Mouse (Mus musculus) midbrain, postnatal 0 days (tissue): ENCODE data around the gene Pip4k2a. TPM values are rescaled to one million over a fixed set of nuclear protein-coding genes. Genes with fewer than 3 reads are reported as not detected.

ENCODE experiments used
- ATAC-seq: fragments of 200-750 bp; cut with Nextera tagmentation; 2 replicates; pipeline ENCODE4 v1.8.0; 2017; ENCODE audit warnings: moderate number of reproducible peaks, mild to moderate bottlenecking, moderate TSS enrichment, moderate library complexity; ENCODE audit not compliant: low FRiP score
- DNase-seq: peaks from one replicate; pipeline ENCODE4 v3.0.0-alpha.2; 2015; ENCODE audit warnings: low spot score
- H3K27ac ChIP-seq: fragments of 300-500 bp; sonication (generic); 2 replicates; pipeline ENCODE4 v1.5.1; 2014; ENCODE audit warnings: low read depth, mild to moderate bottlenecking, low read length, mixed read lengths
- H3K27me3 ChIP-seq: fragments of 300-500 bp; sonication (generic); 2 replicates; pipeline ENCODE4 v1.6.1; 2014; ENCODE audit warnings: low read length, control low read depth, mixed read lengths; ENCODE audit not compliant: insufficient read depth
- H3K36me3 ChIP-seq: fragments of 300-500 bp; sonication (generic); 2 replicates; pipeline ENCODE4 v1.6.1; 2014; ENCODE audit warnings: low read length, control low read depth, mixed read lengths; ENCODE audit not compliant: insufficient read depth
- H3K4me1 ChIP-seq: fragments of 300-500 bp; sonication (generic); 2 replicates; pipeline ENCODE4 v1.6.1; 2014; ENCODE audit warnings: mild to moderate bottlenecking, control low read depth, antibody characterized with exemption, low read length, mixed read lengths; ENCODE audit not compliant: insufficient read depth
- H3K4me2 ChIP-seq: fragments of 300-500 bp; sonication (generic); 2 replicates; pipeline ENCODE4 v1.6.1; 2014; ENCODE audit warnings: low read depth, mild to moderate bottlenecking, low read length, mixed read lengths; ENCODE audit not compliant: poor library complexity, severe bottlenecking
- H3K4me3 ChIP-seq: fragments of 300-500 bp; sonication (generic); 2 replicates; pipeline ENCODE4 v1.5.1; 2014; ENCODE audit warnings: low read depth, mild to moderate bottlenecking, low read length, moderate library complexity
- H3K9ac ChIP-seq: fragments of 300-500 bp; sonication (generic); replicated peaks from 2 replicates; pipeline ENCODE4 v1.6.1; 2014; ENCODE audit warnings: mild to moderate bottlenecking, low read length, moderate library complexity, mixed read lengths; ENCODE audit not compliant: poor library complexity, severe bottlenecking
- H3K9me3 ChIP-seq: fragments of 300-500 bp; sonication (generic); 2 replicates; pipeline ENCODE4 v1.6.1; 2016; ENCODE audit warnings: low read length, control low read depth
- CTCF ChIP-seq: IDR thresholded peaks from 2 replicates; pipeline ENCODE4 v1.5.1; 2016; ENCODE audit warnings: antibody characterized with exemption, mild to moderate bottlenecking
- WGBS: fragments of 180-500 bp; shearing (Covaris S2); extraction: QIAGEN DNeasy Blood & Tissue Kit; methylation state at CpG from one replicate; pipeline ENCODE4 v1.1.7; 2014; 5-methylcytosine and 5-hydroxymethylcytosine counted together
- polyA plus RNA-seq: library from polyadenylated mRNA; unstranded; fragments of >200 nt; fragmentation: Nextera tagmentation; extraction: Ambion mirVana; gene quantifications from 2 replicates; pipeline ENCODE4 v1.2.1, GENCODE M21; 2015
- total RNA-seq: library from RNA; depleted of rRNA; stranded (reverse); fragments of >200 nt; gene quantifications from 2 replicates; pipeline ENCODE4 v1.2.3, GENCODE M21; 2014

Pip4k2a gene
- total and polyA plus RNA-seq, 2 experiments from 2014 or later: 7.1 to 8.1 TPM

DNA sequence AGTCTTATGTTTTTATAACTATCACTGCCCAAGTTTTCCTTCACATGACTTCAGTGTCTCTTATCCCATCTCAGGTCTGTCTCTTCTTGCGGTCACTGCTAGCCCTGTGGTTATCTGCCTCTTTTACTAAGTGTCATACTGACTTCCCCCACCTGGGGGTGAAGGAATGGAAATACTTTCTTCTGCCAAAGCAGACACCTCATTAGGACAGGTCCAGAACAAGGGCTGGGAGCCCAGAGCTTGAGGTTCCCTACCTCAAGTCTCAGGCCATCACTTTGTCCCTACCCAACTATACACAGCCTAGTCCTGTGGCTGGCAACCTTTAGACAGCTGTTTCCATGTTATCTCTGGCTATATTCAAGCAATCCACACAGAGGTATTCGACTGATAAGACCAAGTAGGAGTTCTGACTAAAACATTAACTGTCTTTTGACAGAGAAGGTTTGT is 62.3 kb downstream of the Pip4k2a start:
- no peaks in the 10 kb centered on the region for H3K36me3 ChIP-seq
- TF ChIP-seq CTCF: no peak
- H3K4me2 ChIP-seq: no peak overlapping the region
- ATAC-seq (no peak), DNase-seq (no peak)
- no peaks in the 10 kb centered on the region for H3K4me1 ChIP-seq
- H3K27ac ChIP-seq: no peak overlapping the region
- no peaks in the 10 kb centered on the region for H3K27me3 ChIP-seq
- H3K9ac ChIP-seq: no peak overlapping the region
- no peaks in the 10 kb centered on the region for H3K9me3 ChIP-seq
- 94% methylated on average over 2 of the region's 2 CpGs for WGBS
- H3K4me3 ChIP-seq: no peak overlapping the region

DNA sequence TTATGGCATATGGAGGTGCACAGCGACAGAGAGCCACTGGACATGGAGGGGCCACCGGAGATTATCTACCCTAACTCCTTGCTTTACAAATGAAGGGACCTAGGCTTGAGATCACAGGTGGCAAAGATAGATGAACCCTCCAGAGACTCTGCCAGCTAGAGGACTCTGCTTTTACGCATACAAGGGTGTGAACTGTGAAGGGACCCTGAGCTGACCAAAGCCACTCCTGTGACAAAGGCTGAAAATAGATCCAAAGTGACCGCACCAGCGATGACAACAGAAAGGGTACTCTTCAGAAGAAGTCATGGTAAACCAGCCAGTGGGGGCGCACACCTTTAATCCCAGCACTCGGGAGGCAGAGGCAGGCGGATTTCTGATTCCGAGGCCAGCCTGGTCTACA is 63.8 kb downstream of the Pip4k2a start:
- TF ChIP-seq CTCF: no peak
- DNase-seq (no peak), ATAC-seq (no peak)
- no peaks in the 10 kb centered on the region for H3K9me3 ChIP-seq
- WGBS: 92% methylated on average over 9 of the region's 9 CpGs
- H3K4me3 ChIP-seq: no peak overlapping the region
- H3K9ac ChIP-seq: no peak overlapping the region
- no peaks in the 10 kb centered on the region for H3K27me3 ChIP-seq
- H3K27ac ChIP-seq: no peak overlapping the region
- no peaks in the 10 kb centered on the region for H3K36me3 ChIP-seq
- H3K4me1 ChIP-seq: no peaks in the 10 kb centered on the region
- H3K4me2 ChIP-seq: no peak overlapping the region

DNA sequence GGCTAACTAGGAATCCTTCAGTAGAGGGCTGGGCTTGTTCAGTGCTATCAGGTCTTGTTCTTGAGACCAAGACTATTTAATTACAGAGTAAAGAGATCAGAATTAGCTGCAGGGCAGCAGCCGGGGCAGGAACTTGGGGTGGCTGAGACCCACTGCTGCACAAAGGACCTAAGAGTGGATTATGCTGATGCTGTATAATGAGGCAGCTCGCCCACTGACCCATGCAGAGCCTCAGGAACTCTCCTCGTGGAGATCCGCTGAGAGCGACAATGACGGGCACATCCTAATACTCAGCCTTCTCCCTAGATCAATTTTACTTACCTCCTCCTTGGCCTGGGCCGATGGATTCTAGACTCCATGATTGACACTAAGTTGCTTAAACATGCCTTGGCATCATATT is 64.5 kb downstream of the Pip4k2a start:
- Histone ChIP-seq H3K27ac (no peak overlapping the region), H3K4me1 (no peaks in the 10 kb centered on the region), H3K4me3 (0 out of 2 replicates have a peak overlapping the region, but pooled peaks have one; percentile 2), H3K27me3 (no peaks in the 10 kb centered on the region), H3K4me2 (0 out of 2 replicates have a peak overlapping the region, but pooled peaks have one; percentile 15), H3K36me3 (no peaks in the 10 kb centered on the region), H3K9ac (no peak overlapping the region), H3K9me3 (no peaks in the 10 kb centered on the region)
- WGBS: 23% methylated on average over 7 of the region's 7 CpGs
- ATAC-seq (no peak), DNase-seq (no peak)
- no peak for TF ChIP-seq CTCF

DNA sequence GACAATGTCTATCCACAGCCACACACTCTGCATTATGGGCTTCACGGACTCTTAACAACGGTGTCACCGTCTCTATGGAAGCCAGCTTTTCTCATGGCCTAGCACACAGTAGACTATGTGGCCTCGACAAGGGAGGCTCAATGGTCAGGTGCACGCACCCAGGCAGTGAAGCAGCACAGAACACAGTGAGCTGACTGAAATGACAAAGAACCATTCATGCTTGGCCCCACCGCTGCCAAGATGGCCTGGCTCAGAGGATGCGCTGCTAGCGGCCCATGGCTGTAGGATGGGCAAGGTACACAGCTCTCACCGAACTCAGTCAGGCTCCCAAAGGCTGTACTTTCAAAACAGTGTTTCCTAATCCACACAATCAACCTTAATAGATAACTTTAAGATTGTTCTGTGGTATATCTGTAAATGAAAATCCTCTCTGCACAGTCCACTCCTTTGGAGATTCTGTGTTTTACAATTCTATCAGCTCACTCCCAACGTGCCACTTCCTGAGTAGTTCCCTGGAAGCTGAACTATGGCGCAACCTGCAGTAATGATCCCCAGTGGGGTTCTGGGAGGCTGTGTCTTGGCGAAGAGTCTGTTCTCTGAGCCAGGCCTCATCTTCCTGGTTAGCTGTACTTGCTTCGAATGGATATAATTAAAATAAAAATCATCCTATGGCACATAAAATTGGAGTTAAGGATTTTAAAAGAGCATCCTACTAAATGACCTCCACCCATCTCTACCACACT is 67.4 kb downstream of the Pip4k2a start:
- no peaks in the 10 kb centered on the region for H3K27me3 ChIP-seq
- DNase-seq (no peak), ATAC-seq (no peak)
- no peak for TF ChIP-seq CTCF
- no peaks in the 10 kb centered on the region for H3K9me3 ChIP-seq
- 85% methylated on average over 13 of the region's 13 CpGs for WGBS
- H3K4me1 ChIP-seq: no peaks in the 10 kb centered on the region
- no peak overlapping the region for H3K4me2 ChIP-seq
- H3K4me3 ChIP-seq: no peak overlapping the region
- no peak overlapping the region for H3K9ac ChIP-seq
- no peak overlapping the region for H3K27ac ChIP-seq
- no peaks in the 10 kb centered on the region for H3K36me3 ChIP-seq

DNA sequence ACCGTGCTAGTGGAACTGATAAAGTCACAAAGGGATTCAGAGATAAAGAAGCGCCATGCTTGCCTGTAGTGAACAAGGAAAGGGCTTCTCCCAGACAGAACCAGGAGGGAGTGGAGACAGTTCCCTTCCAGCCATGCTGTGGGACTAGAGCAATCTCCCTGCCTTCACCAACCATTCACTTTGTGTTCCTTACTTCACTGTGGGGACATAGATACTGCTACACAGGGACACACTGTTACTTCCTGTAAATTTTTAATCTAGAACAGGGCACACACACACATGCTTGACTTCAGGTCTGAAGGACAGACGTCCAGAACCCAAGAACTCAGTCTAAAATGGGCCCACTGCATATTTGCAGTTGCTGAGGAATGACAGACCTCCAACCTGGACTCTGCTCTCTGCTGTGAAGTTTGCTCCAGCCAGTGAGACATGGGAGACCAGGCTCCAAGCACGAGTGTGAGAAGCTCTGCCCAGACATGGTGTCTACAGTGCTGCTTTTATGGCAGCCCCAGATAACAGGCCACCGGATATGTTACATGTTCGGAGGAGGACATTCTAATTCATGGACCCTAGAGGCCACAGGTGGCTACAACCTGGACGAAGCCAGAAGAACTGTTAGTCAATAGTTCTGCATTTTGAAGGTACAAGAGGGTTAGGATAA is 69.2 kb downstream of the Pip4k2a start:
- H3K27me3 ChIP-seq: no peaks in the 10 kb centered on the region
- no peaks in the 10 kb centered on the region for H3K4me1 ChIP-seq
- no peak overlapping the region for H3K4me2 ChIP-seq
- no peaks in the 10 kb centered on the region for H3K36me3 ChIP-seq
- no peaks in the 10 kb centered on the region for H3K9me3 ChIP-seq
- ATAC-seq (no peak), DNase-seq (no peak)
- H3K27ac ChIP-seq: no peak overlapping the region
- no peak for TF ChIP-seq CTCF
- H3K9ac ChIP-seq: no peak overlapping the region
- H3K4me3 ChIP-seq: no peak overlapping the region
- WGBS: 92% methylated on average over 7 of the region's 7 CpGs

DNA sequence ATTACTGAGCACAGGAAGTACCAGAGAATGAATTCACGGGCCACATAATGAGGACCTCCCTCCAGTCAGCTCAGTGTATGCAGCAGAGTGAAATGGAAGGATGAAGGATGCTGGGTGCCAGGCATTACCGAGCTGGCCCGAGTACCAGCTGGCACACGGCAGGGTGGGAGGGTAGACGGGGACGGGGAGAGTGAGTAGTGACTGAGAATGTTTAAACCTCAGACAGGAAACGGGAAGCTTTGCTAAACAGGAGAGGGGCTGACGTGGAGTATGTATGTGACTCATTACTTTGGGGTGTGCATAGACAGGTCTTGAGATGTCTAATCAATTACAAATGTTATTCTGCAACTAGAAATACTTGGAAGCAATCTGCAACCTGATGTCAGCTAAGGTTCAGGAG is 69.7 kb downstream of the Pip4k2a start:
- Histone ChIP-seq H3K27ac (no peak overlapping the region), H3K4me3 (no peak overlapping the region), H3K4me2 (no peak overlapping the region), H3K9ac (no peak overlapping the region), H3K36me3 (no peaks in the 10 kb centered on the region), H3K4me1 (no peaks in the 10 kb centered on the region), H3K9me3 (no peaks in the 10 kb centered on the region), H3K27me3 (no peaks in the 10 kb centered on the region)
- no peak for TF ChIP-seq CTCF
- ATAC-seq: no peak
- DNase-seq: no peak
- WGBS: 72% methylated on average over 8 of the region's 8 CpGs
